Mouse (Mus musculus): ENCODE measurements around the gene Chad.

- no peak for TF ChIP-seq GATA1 (IDR thresholded peaks at IDR 0.05; ENCODE audit: low read depth, low read length)
- TF ChIP-seq EP300 (IDR thresholded peaks at IDR 0.05; ENCODE audit: low read depth in 1 of 2, low read length in 2 of 2) = no peak
- no peak for TF ChIP-seq CTCF (IDR thresholded peaks at IDR 0.05 in 2 of 3, conservative IDR thresholded peaks at IDR 0.05 in 1 of 3; ENCODE audit: control insufficient read depth in 1 of 3, insufficient read depth in 1 of 3, low read depth in 2 of 3, low read length in 3 of 3, poor library complexity in 1 of 3, severe bottlenecking in 1 of 3)
- no peak for TF ChIP-seq ZKSCAN1 (IDR thresholded peaks at IDR 0.05; ENCODE audit: low read depth, low read length)
- no peak for TF ChIP-seq SIN3A (IDR thresholded peaks at IDR 0.05; ENCODE audit: low read length)
- TF ChIP-seq TBP (IDR thresholded peaks at IDR 0.05; ENCODE audit: low read depth, low read length) = no peak
- no peak for TF ChIP-seq KAT2A (conservative IDR thresholded peaks at IDR 0.05; ENCODE audit: low read depth, low read length)
These were observed 32.5 kb downstream of the Chad start for GRCm38 (mm10) chr11:94597319-94597718.

Measured in MEL (cell line).